Mouse (Mus musculus): ENCODE results near the gene Strn3.

GRCm38 (mm10) chr12:51712685-51713084, 21.0 kb upstream of the Strn3 start:
- TF ChIP-seq CTCF (IDR thresholded peaks at IDR 0.05; ENCODE audit: extremely low read depth, insufficient read depth, insufficient read length, insufficient replicate concordance), result no peak
- TF ChIP-seq POLR2A (IDR thresholded peaks at IDR 0.05; ENCODE audit: low read depth, low read length), result no peak
